Mouse (Mus musculus) thymus, postnatal 0 days (tissue): ENCODE measurements around the gene Itm2c. TPM values are rescaled to one million over a fixed set of nuclear protein-coding genes. Genes with fewer than 3 reads are reported as not detected.
A peak's percentile ranks its signal among the peaks of the same experiment; 100 is the strongest.

Experiments
- DNase-seq: peaks from one replicate; pipeline ENCODE4 v3.0.0-alpha.2; 2015; ENCODE audit warnings: low spot score
- polyA plus RNA-seq: library from polyadenylated mRNA; unstranded; fragments of >200 nt; fragmentation: Nextera tagmentation; extraction: Ambion mirVana; gene quantifications from 2 replicates; pipeline ENCODE4 v1.2.1, GENCODE M21; 2015

Itm2c gene
- polyA plus RNA-seq, 1 experiment from 2014 or later = 184 TPM

- no peak for DNase-seq
These were observed 4.8 kb downstream of the Itm2c start for GRCm38 (mm10) chr1:85898761-85899387.

DNA sequence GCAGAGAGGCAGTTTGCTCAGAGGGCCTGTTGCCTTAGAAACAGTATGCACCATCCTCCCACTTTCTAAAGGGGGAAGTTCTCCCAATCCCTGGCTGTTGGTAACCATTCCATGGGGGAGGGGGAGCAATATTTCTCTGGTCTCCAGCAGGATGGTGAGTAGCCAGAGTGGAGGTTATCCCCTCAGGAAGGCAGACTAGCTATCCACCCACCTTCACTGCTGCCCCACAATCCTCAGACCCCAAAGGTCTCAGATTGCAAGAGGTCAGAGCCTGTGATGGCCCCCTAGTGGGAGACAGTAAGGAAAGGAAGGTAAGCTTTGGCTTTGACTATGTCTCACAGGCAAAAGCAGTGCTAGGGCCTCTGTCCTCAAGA lies 5.3 kb downstream of the Itm2c start:
- DNase-seq = no peak

- no peak for DNase-seq
These were observed 6.6 kb downstream of the Itm2c start for GRCm38 (mm10) chr1:85900521-85901333.

DNA sequence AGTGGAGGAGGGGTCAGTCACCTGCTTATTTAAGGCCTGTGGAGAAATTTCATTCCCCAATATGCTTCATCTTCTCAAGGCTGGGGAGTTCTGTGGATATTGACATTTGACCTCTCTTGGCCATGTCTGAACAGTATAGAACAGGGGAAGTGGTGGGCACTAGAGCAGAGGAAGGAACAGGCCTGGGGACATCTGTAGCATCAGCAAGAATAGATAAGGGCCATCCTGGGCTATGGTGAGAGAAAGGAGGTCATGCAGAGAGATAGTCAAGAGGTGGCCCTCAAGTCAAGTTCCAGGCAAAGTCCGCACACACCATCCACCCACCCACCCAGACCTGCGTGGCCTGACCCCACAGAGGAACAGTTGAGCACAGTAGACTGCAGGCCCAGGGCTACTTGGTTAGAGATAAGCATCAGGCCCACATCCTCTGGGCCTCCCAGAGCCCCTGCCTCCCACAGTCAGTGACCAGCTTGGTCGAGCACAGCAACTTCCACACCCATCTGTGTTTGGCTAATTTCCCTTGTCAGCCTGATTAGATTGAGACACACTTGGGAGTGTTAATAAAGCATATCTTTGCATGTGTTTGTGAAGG lies 7.5 kb downstream of the Itm2c start:
- DNase-seq = no peak

- DNase-seq = no peak
These were observed 8.1 kb downstream of the Itm2c start for GRCm38 (mm10) chr1:85902108-85902561.

- no peak for DNase-seq
These were observed 12.8 kb downstream of the Itm2c start for GRCm38 (mm10) chr1:85906892-85907291.

DNA sequence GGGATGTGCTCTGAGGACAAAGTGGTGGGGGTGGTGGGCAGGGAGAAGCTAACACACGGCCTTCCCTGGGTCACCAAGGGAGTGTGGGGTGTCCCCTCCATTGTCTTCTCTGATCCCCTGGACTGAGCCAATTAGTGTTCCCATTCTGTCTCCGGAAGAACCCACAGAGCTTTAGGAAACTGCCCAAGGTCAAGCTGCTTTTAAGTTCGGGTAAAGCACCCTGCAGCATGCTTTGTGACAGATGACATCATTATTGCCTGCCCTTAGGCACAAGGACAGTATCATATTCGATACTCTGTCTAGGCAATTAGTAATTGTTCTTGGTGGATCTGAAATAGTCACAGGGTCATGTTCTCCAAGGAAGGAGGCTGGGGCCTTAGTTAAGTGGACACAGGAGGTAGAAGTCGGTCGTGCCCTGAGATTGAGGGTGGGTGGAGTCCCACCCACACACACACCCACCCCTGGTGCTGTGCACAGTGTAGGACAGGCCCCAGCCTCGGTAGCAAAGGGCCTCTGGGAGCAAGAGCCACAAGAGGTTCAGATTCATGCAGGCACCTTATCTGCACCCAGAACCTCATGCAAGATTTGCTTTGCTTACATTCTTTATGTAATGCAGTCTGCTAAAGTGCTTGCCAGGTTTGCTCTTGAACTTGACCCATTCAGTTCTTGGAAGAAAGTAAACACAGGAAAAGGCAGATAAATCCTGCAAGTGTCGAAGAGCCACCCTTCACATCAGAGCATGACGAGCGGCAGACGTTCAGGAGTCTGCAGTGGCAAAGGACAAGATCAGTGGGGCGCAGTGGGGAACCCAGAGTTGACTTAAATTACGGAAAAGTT lies 14.9 kb downstream of the Itm2c start:
- DNase-seq = no peak

DNA sequence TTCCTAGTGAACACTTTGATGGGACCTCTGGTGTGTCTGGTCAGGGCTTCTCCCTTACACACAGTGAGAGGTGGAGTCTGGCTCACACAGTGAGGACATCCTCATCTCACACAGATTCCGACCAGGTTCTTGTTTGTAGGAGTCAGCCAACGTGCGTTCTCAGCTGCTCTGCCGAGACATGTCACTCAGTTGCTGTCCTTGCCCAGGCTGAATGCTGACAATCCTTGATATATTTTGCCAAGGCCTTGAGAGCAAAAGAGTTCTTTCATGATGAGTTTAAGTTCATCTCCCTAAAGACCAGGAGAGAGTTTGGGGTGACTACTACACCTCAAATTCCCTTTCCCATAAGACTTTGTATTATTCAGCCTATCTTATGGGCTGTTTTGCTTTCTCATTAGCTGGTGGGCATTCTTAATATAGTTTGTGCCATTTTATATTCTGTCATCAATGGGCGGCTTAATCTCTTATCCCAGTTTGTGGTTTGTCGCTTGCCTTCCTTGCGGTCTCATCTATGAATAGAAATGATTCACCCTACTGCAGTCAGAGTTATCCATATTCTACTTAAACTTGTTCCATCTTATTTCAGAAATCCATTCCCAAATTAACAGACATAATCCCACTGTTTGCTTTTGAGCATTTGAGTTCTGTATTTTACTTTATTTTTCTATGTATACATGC lies 19.1 kb downstream of the Itm2c start:
- no peak for DNase-seq

DNA sequence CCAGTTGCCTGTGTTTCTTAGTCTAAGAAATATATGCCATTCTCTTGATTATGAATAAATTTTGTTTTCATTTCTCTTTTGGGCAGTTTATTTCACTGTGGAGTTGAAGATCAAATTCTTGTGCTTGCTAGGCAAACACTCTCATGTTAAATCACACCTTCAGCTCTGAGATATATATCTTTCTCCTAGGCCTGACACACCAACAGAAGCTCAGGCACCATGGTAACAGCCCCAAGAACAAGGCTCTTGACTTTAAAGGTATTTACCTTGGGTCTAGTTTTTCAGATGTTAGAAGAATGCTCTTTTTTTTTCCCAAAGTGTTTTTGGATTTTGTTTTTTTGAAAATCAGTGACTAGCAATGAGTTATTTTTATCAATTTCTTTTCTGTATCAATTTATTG lies 21.8 kb downstream of the Itm2c start:
- no peak for DNase-seq

GRCm38 (mm10) chr1:85916830-85917450 lies 22.9 kb downstream of the Itm2c start:
- DNase-seq = no peak

DNA sequence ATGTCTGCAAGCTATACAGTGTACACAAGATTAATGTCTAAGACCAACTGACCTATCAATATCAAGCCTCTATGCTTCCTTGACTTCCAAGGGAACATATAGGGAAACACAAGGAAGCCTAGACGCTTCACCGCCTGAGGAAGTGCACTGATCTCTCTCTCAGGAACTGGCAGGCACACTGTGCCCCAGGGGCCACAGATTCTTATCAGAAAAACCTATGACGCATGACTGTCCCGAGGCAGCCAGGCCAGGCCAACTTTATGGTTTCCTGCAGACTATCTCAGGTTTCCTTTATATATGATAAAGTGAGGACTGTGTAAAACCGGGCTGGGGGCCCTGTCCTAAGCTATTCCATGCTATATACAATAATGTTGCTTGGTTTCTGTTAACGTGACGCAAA lies 25.5 kb downstream of the Itm2c start:
- DNase-seq = no peak

DNA sequence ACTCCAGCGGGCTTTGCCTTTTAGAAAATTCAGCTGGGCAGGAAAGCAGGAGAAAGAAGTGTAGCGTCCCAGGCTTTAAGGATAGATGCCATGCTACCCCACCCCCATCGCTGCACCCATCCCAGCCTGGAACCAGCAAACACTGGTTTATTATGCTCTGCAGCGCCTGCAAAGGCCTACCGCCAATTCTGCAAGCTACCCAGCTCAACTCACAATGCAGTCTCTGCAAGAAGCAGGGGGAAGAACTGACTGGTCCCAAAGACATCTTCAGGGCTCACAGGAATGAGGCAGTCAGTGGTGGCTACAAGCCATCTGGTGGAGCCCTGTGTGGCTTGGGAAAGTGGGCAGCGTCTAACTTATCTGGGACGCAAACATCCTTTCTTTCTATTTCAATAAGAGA lies 27.6 kb downstream of the Itm2c start:
- DNase-seq = no peak

DNA sequence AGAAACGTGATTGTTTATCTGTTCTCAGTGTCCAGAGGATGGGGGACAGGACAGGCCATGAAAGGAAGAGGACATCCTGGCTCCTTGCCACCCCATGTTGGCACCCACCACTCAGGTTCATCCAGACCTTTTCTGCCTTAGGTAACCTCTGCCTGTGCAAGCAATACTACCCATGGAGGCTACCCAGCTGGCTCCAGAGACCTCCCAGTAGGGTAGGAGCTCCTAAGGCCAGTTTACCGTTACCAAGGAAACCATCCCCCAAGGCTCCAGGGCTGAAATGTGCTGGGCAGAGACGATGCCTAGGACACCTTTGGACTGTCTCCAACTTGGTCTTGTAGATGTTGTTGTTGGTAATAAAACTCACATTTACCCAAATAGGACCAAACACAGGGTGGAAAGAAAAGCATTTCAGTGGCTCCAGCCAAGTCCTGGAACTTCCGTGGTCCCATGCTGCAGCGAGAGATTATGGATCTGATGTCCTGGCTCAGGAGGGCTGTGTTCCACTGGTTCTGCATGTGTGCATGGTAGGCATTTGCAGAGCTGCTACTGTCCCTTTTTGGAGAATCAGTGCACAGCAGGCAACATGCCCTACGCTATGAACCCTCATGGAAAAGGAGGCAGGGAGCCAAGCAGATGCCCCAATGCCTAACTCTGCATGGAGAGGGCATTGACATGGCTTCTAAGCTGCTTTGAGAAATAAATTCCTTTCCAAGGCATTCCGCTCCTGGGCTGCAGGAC lies 28.2 kb downstream of the Itm2c start:
- DNase-seq = no peak

- no peak for DNase-seq
These were observed 28.8 kb downstream of the Itm2c start for GRCm38 (mm10) chr1:85922865-85923211.

DNA sequence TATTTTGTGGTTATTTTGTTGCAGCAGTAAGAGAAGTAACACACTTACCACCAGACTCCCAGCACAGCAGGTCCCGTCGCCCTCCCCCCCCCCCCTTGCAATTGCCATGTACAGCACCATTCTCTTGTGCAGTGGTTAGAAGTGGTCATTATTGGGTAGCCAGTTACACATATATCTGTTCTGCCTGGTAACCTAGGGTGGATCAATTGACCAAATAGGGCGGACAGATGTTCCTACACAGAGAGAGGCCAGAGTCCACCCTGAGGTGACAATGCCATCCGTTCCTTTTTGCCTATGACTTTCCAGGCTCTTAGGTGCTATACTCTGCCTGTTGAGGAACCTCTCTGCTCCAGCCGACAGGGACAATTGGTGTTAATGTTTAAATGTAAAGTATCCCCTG lies 31.1 kb downstream of the Itm2c start:
- DNase-seq = no peak

- DNase-seq = peak; percentile 38
These were observed 34.1 kb downstream of the Itm2c start, which contains the start of gene 4933407L21Rik for GRCm38 (mm10) chr1:85928057-85928687. Gene 4933407L21Rik (plus strand): TSS chr1:85928483.

DNA sequence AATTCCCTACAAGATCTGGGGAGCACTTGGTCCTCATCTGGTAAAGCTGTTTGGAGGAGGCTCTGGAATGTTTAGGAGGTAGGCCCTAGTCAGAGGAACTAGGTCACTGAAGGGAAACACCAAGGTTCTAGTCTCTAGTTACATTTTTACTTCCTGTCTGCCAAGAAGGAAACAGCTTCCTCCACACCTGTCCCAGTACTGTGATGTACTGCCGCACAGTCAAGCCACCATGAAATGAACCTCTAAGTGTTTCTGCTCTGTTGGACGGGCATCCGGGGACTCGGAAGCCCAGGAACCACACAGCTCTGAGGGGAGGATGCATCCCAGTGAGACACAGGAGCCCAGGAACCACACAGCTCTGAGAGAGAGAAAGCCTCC lies 34.6 kb downstream of the Itm2c start:
- DNase-seq = peak; percentile 57

GRCm38 (mm10) chr1:85929406-85929805 lies 35.3 kb downstream of the Itm2c start:
- no peak for DNase-seq

DNA sequence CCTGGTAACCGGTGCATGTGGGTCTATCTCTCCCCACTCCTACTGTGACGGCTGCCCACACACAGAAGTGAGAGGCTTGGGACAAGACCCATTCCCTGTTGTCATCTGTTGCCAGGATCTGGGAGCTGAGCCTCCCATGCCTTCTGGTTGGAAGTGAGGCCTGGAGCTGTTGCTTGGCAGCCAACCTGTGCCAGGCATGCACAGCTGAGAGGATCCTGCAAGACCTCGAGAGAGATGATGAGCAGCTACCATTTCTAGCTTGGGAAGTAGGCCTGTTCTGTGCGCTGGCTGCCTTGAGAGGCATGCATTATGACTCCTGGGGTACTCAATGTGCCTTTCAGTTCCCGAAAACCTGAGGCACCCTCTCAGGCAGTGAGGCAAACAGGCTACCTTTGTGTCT lies 37.1 kb downstream of the Itm2c start:
- DNase-seq = no peak

DNA sequence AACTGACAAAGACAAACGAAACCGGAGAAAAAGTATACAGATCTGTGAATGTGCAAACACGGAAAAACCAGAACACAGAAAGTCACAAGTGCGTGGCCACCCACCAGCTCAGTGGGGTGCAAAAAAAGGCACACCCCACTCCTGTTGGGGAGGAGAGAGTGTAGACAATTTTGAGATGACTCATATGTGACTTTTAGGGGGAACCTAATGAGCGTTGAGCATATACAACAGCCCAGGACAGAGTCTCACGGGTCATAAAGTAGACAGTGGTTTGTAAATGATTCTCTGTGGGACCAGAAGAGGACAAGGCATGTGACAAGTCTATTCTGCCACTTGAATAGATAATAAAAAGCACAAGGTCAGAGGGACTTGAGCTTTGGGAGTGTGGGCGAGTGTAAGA lies 39.1 kb downstream of the Itm2c start:
- no peak for DNase-seq
